Mouse (Mus musculus): ENCODE measurements around the gene Pdzd8.

- TF ChIP-seq POLR2A (IDR thresholded peaks at IDR 0.05; ENCODE audit: low read depth, low read length) (no peak), CTCF (IDR thresholded peaks at IDR 0.05; ENCODE audit: extremely low read depth, insufficient read length, insufficient replicate concordance, low read depth, low read length) (no peak)
Observed at GRCm38 (mm10) chr19:59292183-59292839, 53.3 kb downstream of the Pdzd8 start.
